Mouse (Mus musculus): ENCODE data around the gene Lamtor2. TPM values are rescaled to one million over a fixed set of nuclear protein-coding genes. Genes with fewer than 3 reads are reported as not detected.
"Not testable (repeated sequence)": the region's sequence is repeated elsewhere in the genome, so short reads cannot be mapped to it uniquely, and the experiment has no call there.

The Lamtor2 gene
- polyA plus RNA-seq, 1 experiment from 2014 or later, result 201 TPM

- Histone ChIP-seq H3K4me2 (peak overlapping the region; percentile 66), H3K4me1 (replicated peaks) (peaks cover 17% of the 10 kb centered on the region), H3K9ac (no peak overlapping the region), H3K27ac (replicated peaks) (no peak overlapping the region), H3K36me3 (peaks cover 25% of the 10 kb centered on the region), H3K9me3 (no peaks in the 10 kb centered on the region), H3K27me3 (no peaks in the 10 kb centered on the region), H3K4me3 (peak overlapping the region; percentile 88)
- peak; percentile 55 for ATAC-seq (ENCODE audit: low FRiP score, low read depth)
- WGBS, result 52% methylated on average over 8 of the region's 8 CpGs
Measured at GRCm38 (mm10) chr3:88578498-88579424, 25.9 kb upstream of the Lamtor2 start.

- H3K4me1 ChIP-seq (replicated peaks), result peaks cover 17% of the 10 kb centered on the region
- H3K9me3 ChIP-seq; H3K4me2 ChIP-seq; H3K9ac ChIP-seq; H3K4me3 ChIP-seq; H3K27me3 ChIP-seq; ATAC-seq (ENCODE audit: low FRiP score, low read depth); H3K27ac ChIP-seq (replicated peaks): not testable (repeated sequence)
- WGBS, result 92% methylated on average over 5 of the region's 5 CpGs
- H3K36me3 ChIP-seq, result peaks cover 15% of the 10 kb centered on the region
Measured at GRCm38 (mm10) chr3:88577846-88578245, 25.0 kb upstream of the Lamtor2 start.

- Histone ChIP-seq H3K9me3 (no peaks in the 10 kb centered on the region), H3K4me2 (no peak within 1 kb of the TSS), H3K27ac (replicated peaks) (no peak within 1 kb of the TSS), H3K4me1 (replicated peaks) (peaks cover 10% of the 10 kb centered on the region), H3K9ac (no peak within 1 kb of the TSS), H3K4me3 (no peak within 1 kb of the TSS), H3K27me3 (no peaks in the 10 kb centered on the region), H3K36me3 (no peaks in the 10 kb centered on the region; the same call in 1 of the 2 replicates)
- no peak for ATAC-seq (ENCODE audit: low FRiP score, low read depth)
- WGBS, result 91% methylated on average over 3 of the region's 3 CpGs
Measured at GRCm38 (mm10) chr3:88575540-88575939, 22.7 kb upstream of the Lamtor2 start, which contains the start of gene Ssr2. Ssr2 (plus strand) TSS chr3:88575876.

GRCm38 (mm10) chr3:88573810-88574209 lies 20.9 kb upstream of the Lamtor2 start:
- no peak overlapping the region for H3K4me3 ChIP-seq
- H3K27me3 ChIP-seq, result no peaks in the 10 kb centered on the region
- no peak overlapping the region for H3K27ac ChIP-seq (replicated peaks)
- H3K4me2 ChIP-seq, result no peak overlapping the region
- H3K4me1 ChIP-seq (replicated peaks), result no peaks in the 10 kb centered on the region
- no peaks in the 10 kb centered on the region for H3K9me3 ChIP-seq
- peaks cover 12% of the 10 kb centered on the region for H3K36me3 ChIP-seq
- 90% methylated on average over 2 of the region's 2 CpGs for WGBS
- no peak for ATAC-seq (ENCODE audit: low FRiP score, low read depth)
- H3K9ac ChIP-seq, result no peak overlapping the region

- no peaks in the 10 kb centered on the region for H3K9me3 ChIP-seq
- 71% methylated on average over 2 of the region's 2 CpGs for WGBS
Measured at GRCm38 (mm10) chr3:88572835-88573234, 20.0 kb upstream of the Lamtor2 start.

GRCm38 (mm10) chr3:88571856-88572255 lies 19.0 kb upstream of the Lamtor2 start:
- H3K27ac ChIP-seq (replicated peaks), result no peak overlapping the region
- WGBS, result 96% methylated on average over 1 of the region's 1 CpGs
- no peak overlapping the region for H3K4me2 ChIP-seq
- H3K9me3 ChIP-seq, result no peaks in the 10 kb centered on the region
- peaks cover 29% of the 10 kb centered on the region for H3K36me3 ChIP-seq
- no peak for ATAC-seq (ENCODE audit: low FRiP score, low read depth)
- H3K9ac ChIP-seq, result no peak overlapping the region
- no peaks in the 10 kb centered on the region for H3K4me1 ChIP-seq (replicated peaks)
- H3K4me3 ChIP-seq, result no peak overlapping the region
- H3K27me3 ChIP-seq, result no peaks in the 10 kb centered on the region

More at GRCm38 (mm10) chr3:88572835-88573234, 20.0 kb upstream of the Lamtor2 start:
- Histone ChIP-seq H3K4me1 (replicated peaks) (no peaks in the 10 kb centered on the region), H3K27me3 (no peaks in the 10 kb centered on the region), H3K36me3 (peaks cover 22% of the 10 kb centered on the region), H3K4me2 (no peak overlapping the region), H3K9ac (no peak overlapping the region), H3K27ac (replicated peaks) (no peak overlapping the region), H3K4me3 (no peak overlapping the region)
- no peak for ATAC-seq (ENCODE audit: low FRiP score, low read depth)

GRCm38 (mm10) chr3:88570341-88570740 lies 17.5 kb upstream of the Lamtor2 start:
- no peak overlapping the region for H3K9ac ChIP-seq
- no peaks in the 10 kb centered on the region for H3K27me3 ChIP-seq
- H3K36me3 ChIP-seq, result peaks cover 44% of the 10 kb centered on the region
- no peak overlapping the region for H3K4me3 ChIP-seq
- H3K4me1 ChIP-seq (replicated peaks), result no peaks in the 10 kb centered on the region
- no peak overlapping the region for H3K27ac ChIP-seq (replicated peaks)
- no peak for ATAC-seq (ENCODE audit: low FRiP score, low read depth)
- H3K4me2 ChIP-seq, result no peak overlapping the region
- H3K9me3 ChIP-seq, result no peaks in the 10 kb centered on the region
- WGBS, result 96% methylated on average over 10 of the region's 10 CpGs

GRCm38 (mm10) chr3:88569694-88570093 lies 16.8 kb upstream of the Lamtor2 start:
- WGBS, result 92% methylated on average over 5 of the region's 5 CpGs
- Histone ChIP-seq H3K9me3 (no peaks in the 10 kb centered on the region), H3K4me3 (no peak overlapping the region), H3K27ac (replicated peaks) (no peak overlapping the region), H3K9ac (no peak overlapping the region), H3K4me1 (replicated peaks) (no peaks in the 10 kb centered on the region), H3K4me2 (no peak overlapping the region), H3K27me3 (no peaks in the 10 kb centered on the region), H3K36me3 (peaks cover 49% of the 10 kb centered on the region)
- no peak for ATAC-seq (ENCODE audit: low FRiP score, low read depth)

- Histone ChIP-seq H3K27ac (replicated peaks) (no peak overlapping the region), H3K9me3 (no peaks in the 10 kb centered on the region), H3K4me1 (replicated peaks) (no peaks in the 10 kb centered on the region), H3K27me3 (no peaks in the 10 kb centered on the region), H3K4me3 (no peak overlapping the region), H3K9ac (no peak overlapping the region), H3K4me2 (no peak overlapping the region), H3K36me3 (peaks cover 55% of the 10 kb centered on the region)
- WGBS, result 99% methylated on average over 2 of the region's 2 CpGs
- ATAC-seq (ENCODE audit: low FRiP score, low read depth), result no peak
Measured at GRCm38 (mm10) chr3:88569093-88569492, 16.2 kb upstream of the Lamtor2 start.

- Histone ChIP-seq H3K36me3 (peaks cover 60% of the 10 kb centered on the region), H3K4me1 (replicated peaks) (no peaks in the 10 kb centered on the region), H3K27ac (replicated peaks) (no peak overlapping the region), H3K9ac (no peak overlapping the region), H3K4me3 (no peak overlapping the region), H3K27me3 (no peaks in the 10 kb centered on the region), H3K4me2 (no peak overlapping the region), H3K9me3 (no peaks in the 10 kb centered on the region)
- WGBS, result 95% methylated on average over 2 of the region's 2 CpGs
- ATAC-seq (ENCODE audit: low FRiP score, low read depth), result no peak
Measured at GRCm38 (mm10) chr3:88568615-88569014, 15.7 kb upstream of the Lamtor2 start.

- no peaks in the 10 kb centered on the region for H3K4me1 ChIP-seq (replicated peaks)
- ATAC-seq (ENCODE audit: low FRiP score, low read depth), result no peak
- no peaks in the 10 kb centered on the region for H3K9me3 ChIP-seq
- peaks cover 64% of the 10 kb centered on the region for H3K36me3 ChIP-seq
- no peak overlapping the region for H3K27ac ChIP-seq (replicated peaks)
- no peak overlapping the region for H3K4me3 ChIP-seq
- WGBS, result 94% methylated on average over 6 of the region's 6 CpGs
- H3K27me3 ChIP-seq, result no peaks in the 10 kb centered on the region
- no peak overlapping the region for H3K4me2 ChIP-seq
- H3K9ac ChIP-seq, result no peak overlapping the region
Measured at GRCm38 (mm10) chr3:88567892-88568291, 15.0 kb upstream of the Lamtor2 start.

GRCm38 (mm10) chr3:88566536-88567061 lies 13.7 kb upstream of the Lamtor2 start:
- no peak overlapping the region for H3K9ac ChIP-seq
- no peaks in the 10 kb centered on the region for H3K4me1 ChIP-seq (replicated peaks)
- H3K9me3 ChIP-seq, result no peaks in the 10 kb centered on the region
- ATAC-seq (ENCODE audit: low FRiP score, low read depth), result no peak
- H3K4me2 ChIP-seq, result no peak overlapping the region
- H3K27ac ChIP-seq (replicated peaks), result no peak overlapping the region
- peaks cover 73% of the 10 kb centered on the region for H3K36me3 ChIP-seq
- H3K4me3 ChIP-seq, result no peak overlapping the region
- 95% methylated on average over 4 of the region's 4 CpGs for WGBS
- H3K27me3 ChIP-seq, result no peaks in the 10 kb centered on the region

Data from hindbrain, embryonic 15.5 days (tissue).